Mouse (Mus musculus) ES-Bruce4 (cell line): ENCODE measurements at regions not wholly inside any gene's neighbourhood (a gene's known extent, or its start where the extent isn't known, plus 50 kb on each side); places are given as distances from the start of the nearest gene placed in this dataset.

Source experiments
- CTCF ChIP-seq: IDR thresholded peaks from one replicate; pipeline ENCODE4 v1.8.1; 2011; ENCODE audit warnings: low read depth, low read length
- POLR2A ChIP-seq: IDR thresholded peaks from one replicate; pipeline ENCODE4 v1.8.1; 2011; ENCODE audit warnings: low read length; ENCODE audit not compliant: insufficient read depth

- TF ChIP-seq POLR2A, result no peak
- no peak for TF ChIP-seq CTCF
Observed at GRCm38 (mm10) chr2:92689203-92689602, 89.7 kb downstream of the Chst1 start.
